Mouse (Mus musculus): ENCODE measurements around the gene Lamb3.

GRCm38 (mm10) chr1:193203821-193204220 is 3.7 kb upstream of the Lamb3 start:
- TF ChIP-seq CTCF (conservative IDR thresholded peaks at IDR 0.05; ENCODE audit: insufficient read depth, insufficient read length, low read depth, low read length) (no peak), POLR2A (IDR thresholded peaks at IDR 0.05; ENCODE audit: low read depth, low read length) (no peak)
